Mouse (Mus musculus) forebrain, postnatal 0 days (tissue): ENCODE results near the gene Trim9. TPM values are rescaled to one million over a fixed set of nuclear protein-coding genes. Genes with fewer than 3 reads are reported as not detected.

Experiments used
- ATAC-seq: fragments of 200-750 bp; cut with Nextera tagmentation; 2 replicates; pipeline ENCODE4 v1.8.0; 2017; ENCODE audit warnings: mild to moderate bottlenecking, moderate library complexity
- DNase-seq: peaks from one replicate; pipeline ENCODE4 v3.0.0-alpha.2; 2015
- H3K27ac ChIP-seq: fragments of 300-500 bp; sonication (generic); 2 replicates; pipeline ENCODE4 v1.5.1; 2014; ENCODE audit warnings: low read depth, mild to moderate bottlenecking, antibody characterized with exemption, low read length, moderate library complexity, mixed read lengths
- H3K27me3 ChIP-seq: fragments of 300-500 bp; sonication (generic); 2 replicates; pipeline ENCODE4 v1.6.1; 2014; ENCODE audit warnings: mild to moderate bottlenecking, low read length, mixed read lengths; ENCODE audit not compliant: insufficient read depth
- H3K36me3 ChIP-seq: fragments of 300-500 bp; sonication (generic); 2 replicates; pipeline ENCODE4 v1.6.1; 2014; ENCODE audit warnings: mild to moderate bottlenecking, moderate library complexity; ENCODE audit not compliant: insufficient read depth
- H3K4me1 ChIP-seq: fragments of 300-500 bp; sonication (generic); 2 replicates; pipeline ENCODE4 v1.6.1; 2014; ENCODE audit warnings: antibody characterized with exemption; ENCODE audit not compliant: insufficient read depth
- H3K4me2 ChIP-seq: fragments of 300-500 bp; sonication (generic); 2 replicates; pipeline ENCODE4 v1.6.1; 2014; ENCODE audit warnings: low read depth, mild to moderate bottlenecking, moderate library complexity
- H3K4me3 ChIP-seq: fragments of 300-500 bp; sonication (generic); 2 replicates; pipeline ENCODE4 v1.5.1; 2014; ENCODE audit warnings: low read depth, low read length, mixed read lengths
- H3K9ac ChIP-seq: fragments of 300-500 bp; sonication (generic); 2 replicates; pipeline ENCODE4 v1.6.1; 2014; ENCODE audit warnings: mild to moderate bottlenecking
- H3K9me3 ChIP-seq: fragments of 300-500 bp; sonication (generic); 2 replicates; pipeline ENCODE4 v1.6.1; 2016; ENCODE audit warnings: low read length
- CTCF ChIP-seq: sonication (generic); IDR thresholded peaks from 2 replicates; pipeline ENCODE4 v1.5.1; 2016; ENCODE audit warnings: antibody characterized with exemption, control low read depth, low read depth
- WGBS: fragments of 180-500 bp; shearing (Covaris S2); extraction: QIAGEN DNeasy Blood & Tissue Kit; methylation state at CpG from one replicate; pipeline ENCODE4 v1.1.7; 2014; 5-methylcytosine and 5-hydroxymethylcytosine counted together
- polyA plus RNA-seq: library from polyadenylated mRNA; unstranded; fragments of >200 nt; fragmentation: Nextera tagmentation; extraction: Ambion mirVana; gene quantifications from 2 replicates; pipeline ENCODE4 v1.2.1, GENCODE M21; 2015
- total RNA-seq: library from RNA; depleted of rRNA; stranded (reverse); fragments of >200 nt; gene quantifications from 2 replicates; pipeline ENCODE4 v1.2.3, GENCODE M21; 2014

Gene Trim9
- total and polyA plus RNA-seq, 2 experiments from 2014 or later, result 96.8 to 135 TPM

DNA sequence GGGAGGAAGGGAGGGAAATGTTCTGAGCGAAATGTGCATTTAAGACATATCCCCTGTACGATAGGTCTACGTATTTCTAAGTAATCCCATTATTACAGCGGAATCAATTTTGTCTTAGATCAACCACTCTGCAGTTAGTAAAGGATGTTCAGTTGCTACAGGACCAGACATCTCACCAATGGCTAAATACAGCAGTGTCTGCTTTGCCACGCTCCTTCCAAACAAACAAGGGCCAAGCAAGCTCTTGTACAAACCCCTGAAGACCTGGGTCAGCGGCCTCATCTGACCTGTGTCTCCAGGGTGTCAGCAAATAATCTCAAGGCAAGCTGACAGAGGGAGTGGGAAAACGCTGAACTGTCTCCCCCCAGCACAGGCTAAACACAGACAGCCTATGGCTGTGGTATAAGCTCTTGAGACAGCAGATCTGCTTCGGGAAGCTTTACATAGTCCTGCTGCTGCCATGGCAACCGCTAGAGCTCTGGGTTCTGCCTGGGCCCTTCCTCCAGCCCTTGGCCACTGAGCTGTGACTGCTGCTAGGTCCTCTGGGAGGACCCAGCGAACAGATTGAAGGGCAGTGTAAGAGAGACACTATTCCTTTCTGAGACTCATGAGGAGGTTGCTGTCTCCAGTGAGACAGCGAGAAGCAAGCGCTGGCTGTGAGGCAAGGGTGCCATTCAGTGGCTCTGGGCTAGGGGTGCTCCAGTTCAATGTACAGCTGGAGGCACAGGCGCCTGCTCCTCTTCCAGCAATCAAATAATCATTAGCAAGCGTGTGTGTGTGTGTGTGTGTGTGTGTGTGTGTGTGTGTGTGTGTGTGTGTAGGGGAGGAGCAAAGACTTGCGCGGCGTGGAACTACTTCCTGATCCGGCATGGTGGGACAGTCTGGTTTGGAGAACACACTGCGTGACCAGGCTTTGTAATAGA, 20.2 kb upstream of the Trim9 start:
- no peaks in the 10 kb centered on the region for H3K27me3 ChIP-seq
- peak overlapping the region; percentile 44; the same call in 1 of the 2 replicates for H3K9ac ChIP-seq
- WGBS, result 18% methylated on average over 19 of the region's 19 CpGs
- ATAC-seq (peak; percentile 96), DNase-seq (peak; percentile 88)
- no peaks in the 10 kb centered on the region for H3K9me3 ChIP-seq
- peak overlapping the region; percentile 85 for H3K27ac ChIP-seq
- peak overlapping the region; percentile 45 for H3K4me2 ChIP-seq
- peaks cover 8% of the 10 kb centered on the region; the same call in 1 of the 2 replicates for H3K4me1 ChIP-seq
- TF ChIP-seq CTCF, result peak; percentile 44; the same call in 1 of the 2 replicates
- H3K36me3 ChIP-seq, result no peaks in the 10 kb centered on the region
- H3K4me3 ChIP-seq, result peak overlapping the region; percentile 17; the same call in 1 of the 2 replicates

DNA sequence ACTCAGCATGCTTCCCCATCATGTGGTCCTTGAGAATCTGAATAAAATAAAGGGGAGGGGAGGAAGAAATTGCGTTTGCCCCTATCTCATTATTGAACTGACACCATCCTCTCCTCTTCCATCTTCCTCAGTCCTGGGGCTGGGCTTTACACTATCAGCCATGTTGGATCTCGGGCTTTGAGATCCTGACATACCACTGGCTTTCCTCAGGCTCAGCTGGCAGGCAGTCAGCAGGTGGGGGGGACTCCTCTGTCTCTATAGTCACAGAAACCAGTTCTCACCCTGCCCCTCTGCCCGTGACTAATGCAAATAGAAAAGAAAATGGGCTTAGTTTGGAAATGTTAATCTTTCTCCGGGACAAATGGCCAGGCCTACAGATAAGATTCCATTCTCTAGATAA, 15.6 kb upstream of the Trim9 start:
- DNase-seq (no peak), ATAC-seq (no peak)
- Histone ChIP-seq H3K27me3 (no peaks in the 10 kb centered on the region), H3K4me2 (no peak overlapping the region), H3K4me3 (no peak overlapping the region), H3K4me1 (peaks cover 8% of the 10 kb centered on the region; the same call in 1 of the 2 replicates), H3K9ac (no peak overlapping the region), H3K36me3 (no peaks in the 10 kb centered on the region), H3K9me3 (no peaks in the 10 kb centered on the region), H3K27ac (no peak overlapping the region)
- WGBS, result 19% methylated on average over 4 of the region's 4 CpGs
- no peak for TF ChIP-seq CTCF

GRCm38 (mm10) chr12:70360276-70360675, 12.9 kb upstream of the Trim9 start:
- H3K9me3 ChIP-seq, result no peaks in the 10 kb centered on the region
- H3K36me3 ChIP-seq, result no peaks in the 10 kb centered on the region
- TF ChIP-seq CTCF, result peak; percentile 30; the same call in 1 of the 2 replicates
- H3K4me2 ChIP-seq, result no peak overlapping the region
- H3K4me1 ChIP-seq, result no peaks in the 10 kb centered on the region
- no peak overlapping the region for H3K4me3 ChIP-seq
- WGBS, result 91% methylated on average over 5 of the region's 5 CpGs
- H3K27me3 ChIP-seq, result no peaks in the 10 kb centered on the region
- DNase-seq (no peak), ATAC-seq (no peak)
- no peak overlapping the region for H3K27ac ChIP-seq
- H3K9ac ChIP-seq, result no peak overlapping the region

GRCm38 (mm10) chr12:70359443-70359842, 12.0 kb upstream of the Trim9 start:
- ATAC-seq, result peak; percentile 50
- Histone ChIP-seq H3K4me3 (no peak overlapping the region), H3K36me3 (no peaks in the 10 kb centered on the region), H3K27me3 (no peaks in the 10 kb centered on the region), H3K4me1 (no peaks in the 10 kb centered on the region), H3K9me3 (no peaks in the 10 kb centered on the region), H3K9ac (no peak overlapping the region), H3K27ac (no peak overlapping the region), H3K4me2 (peak overlapping the region; percentile 32)
- TF ChIP-seq CTCF, result no peak
- WGBS, result 60% methylated on average over 13 of the region's 13 CpGs
- no peak for DNase-seq

- H3K4me3 ChIP-seq, result no peak overlapping the region
- ATAC-seq, result no peak
- no peaks in the 10 kb centered on the region for H3K27me3 ChIP-seq
- no peak overlapping the region for H3K4me2 ChIP-seq
- DNase-seq, result no peak
- no peaks in the 10 kb centered on the region for H3K36me3 ChIP-seq
- no peak for TF ChIP-seq CTCF
- no peak overlapping the region for H3K9ac ChIP-seq
- H3K4me1 ChIP-seq, result no peaks in the 10 kb centered on the region
- H3K27ac ChIP-seq, result no peak overlapping the region
- 21% methylated on average over 8 of the region's 8 CpGs for WGBS
- no peaks in the 10 kb centered on the region for H3K9me3 ChIP-seq
Measured at GRCm38 (mm10) chr12:70354926-70355325, 7.5 kb upstream of the Trim9 start.

DNA sequence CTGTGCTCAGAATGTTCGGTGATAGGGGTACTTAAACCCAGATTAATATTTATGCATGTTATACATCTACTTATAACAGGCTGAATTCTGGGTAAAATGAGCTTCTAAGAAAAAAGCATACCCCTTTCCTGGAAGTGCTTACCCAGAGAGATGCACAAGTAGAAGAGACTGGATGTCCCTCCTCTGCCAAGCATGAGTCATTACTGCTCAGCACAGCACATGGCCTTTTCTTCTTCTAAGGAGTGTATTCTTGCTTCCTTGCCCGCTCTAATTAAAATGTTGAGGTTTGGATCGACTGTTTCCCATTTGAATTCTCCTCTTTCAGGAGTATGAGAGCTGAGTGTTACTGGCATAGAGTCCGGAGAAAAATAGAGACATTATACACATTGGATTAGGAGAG, 3.1 kb upstream of the Trim9 start:
- 0 out of 2 replicates have a peak, but pooled peaks cover 5% of the 10 kb centered on the region for H3K4me1 ChIP-seq
- no peak overlapping the region for H3K4me2 ChIP-seq
- no peak overlapping the region for H3K9ac ChIP-seq
- WGBS, result 40% methylated on average over 4 of the region's 4 CpGs
- H3K4me3 ChIP-seq, result no peak overlapping the region
- no peaks in the 10 kb centered on the region for H3K9me3 ChIP-seq
- no peak for ATAC-seq
- no peaks in the 10 kb centered on the region for H3K36me3 ChIP-seq
- H3K27me3 ChIP-seq, result no peaks in the 10 kb centered on the region
- DNase-seq, result no peak
- TF ChIP-seq CTCF, result no peak
- H3K27ac ChIP-seq, result no peak overlapping the region

GRCm38 (mm10) chr12:70349788-70350187, 2.4 kb upstream of the Trim9 start:
- no peak overlapping the region for H3K27ac ChIP-seq
- no peak overlapping the region for H3K4me3 ChIP-seq
- no peaks in the 10 kb centered on the region for H3K9me3 ChIP-seq
- no peaks in the 10 kb centered on the region for H3K27me3 ChIP-seq
- no peak for TF ChIP-seq CTCF
- H3K9ac ChIP-seq, result no peak overlapping the region
- H3K36me3 ChIP-seq, result no peaks in the 10 kb centered on the region
- peaks cover 11% of the 10 kb centered on the region; the same call in 1 of the 2 replicates for H3K4me1 ChIP-seq
- ATAC-seq, result no peak
- 72% methylated on average over 6 of the region's 6 CpGs for WGBS
- DNase-seq, result no peak
- no peak overlapping the region for H3K4me2 ChIP-seq
